Mouse (Mus musculus): Measurements from ENCODE around the gene Pde6d.

- peak; percentile 81 for TF ChIP-seq CTCF (IDR thresholded peaks at IDR 0.05; ENCODE audit: low read depth, low read length)
- no peak for TF ChIP-seq POLR2A (IDR thresholded peaks at IDR 0.05; ENCODE audit: borderline replicate concordance, low read depth, low read length)
These were observed 49.9 kb downstream of the Pde6d start for GRCm38 (mm10) chr1:86532362-86533051.
